Mouse (Mus musculus): ENCODE data around the gene Gm37240. TPM values are rescaled to one million over a fixed set of nuclear protein-coding genes. Genes with fewer than 3 reads are reported as not detected.

Gm37240 gene
- polyA plus RNA-seq, 1 experiment: 0.53 TPM

GRCm38 (mm10) chr3:85431208-85431607, 456.1 kb downstream of the Gm37240 start:
- DNase-seq (ENCODE audit: low read depth): no peak
- no peak for TF ChIP-seq POLR2A (IDR thresholded peaks at IDR 0.05; ENCODE audit: borderline replicate concordance, extremely low read depth, insufficient read depth, insufficient read length, poor library complexity, severe bottlenecking)
- no peak for TF ChIP-seq CTCF (IDR thresholded peaks at IDR 0.05; ENCODE audit: borderline replicate concordance, extremely low read depth, insufficient read depth, insufficient read length)

GRCm38 (mm10) chr3:85423376-85423997, 463.8 kb downstream of the Gm37240 start:
- peak; percentile 28 for DNase-seq (ENCODE audit: low read depth)
- TF ChIP-seq POLR2A (IDR thresholded peaks at IDR 0.05; ENCODE audit: borderline replicate concordance, extremely low read depth, insufficient read depth, insufficient read length, poor library complexity, severe bottlenecking): no peak
- no peak for TF ChIP-seq CTCF (IDR thresholded peaks at IDR 0.05; ENCODE audit: borderline replicate concordance, extremely low read depth, insufficient read depth, insufficient read length)

GRCm38 (mm10) chr3:85421403-85421802, 465.9 kb downstream of the Gm37240 start:
- TF ChIP-seq POLR2A (IDR thresholded peaks at IDR 0.05; ENCODE audit: borderline replicate concordance, extremely low read depth, insufficient read depth, insufficient read length, poor library complexity, severe bottlenecking) (no peak), CTCF (IDR thresholded peaks at IDR 0.05; ENCODE audit: borderline replicate concordance, extremely low read depth, insufficient read depth, insufficient read length) (no peak)
- peak; percentile 40 for DNase-seq (ENCODE audit: low read depth)

- DNase-seq (ENCODE audit: low read depth): no peak
- no peak for TF ChIP-seq POLR2A (IDR thresholded peaks at IDR 0.05; ENCODE audit: borderline replicate concordance, extremely low read depth, insufficient read depth, insufficient read length, poor library complexity, severe bottlenecking)
- TF ChIP-seq CTCF (IDR thresholded peaks at IDR 0.05; ENCODE audit: borderline replicate concordance, extremely low read depth, insufficient read depth, insufficient read length): no peak
These were observed 469.7 kb downstream of the Gm37240 start for GRCm38 (mm10) chr3:85417663-85418062.

- DNase-seq (ENCODE audit: low read depth): no peak
- no peak for TF ChIP-seq CTCF (IDR thresholded peaks at IDR 0.05; ENCODE audit: borderline replicate concordance, extremely low read depth, insufficient read depth, insufficient read length)
These were observed 488.5 kb downstream of the Gm37240 start for GRCm38 (mm10) chr3:85398841-85399240.

GRCm38 (mm10) chr3:85398483-85398835, 488.9 kb downstream of the Gm37240 start:
- DNase-seq (ENCODE audit: low read depth): no peak
- TF ChIP-seq CTCF (IDR thresholded peaks at IDR 0.05; ENCODE audit: borderline replicate concordance, extremely low read depth, insufficient read depth, insufficient read length) (no peak), POLR2A (IDR thresholded peaks at IDR 0.05; ENCODE audit: borderline replicate concordance, extremely low read depth, insufficient read depth, insufficient read length, poor library complexity, severe bottlenecking) (no peak)

GRCm38 (mm10) chr3:85397816-85398482, 489.4 kb downstream of the Gm37240 start:
- DNase-seq (ENCODE audit: low read depth): no peak
- TF ChIP-seq POLR2A (IDR thresholded peaks at IDR 0.05; ENCODE audit: borderline replicate concordance, extremely low read depth, insufficient read depth, insufficient read length, poor library complexity, severe bottlenecking) (no peak), CTCF (IDR thresholded peaks at IDR 0.05; ENCODE audit: borderline replicate concordance, extremely low read depth, insufficient read depth, insufficient read length) (no peak)

- no peak for DNase-seq (ENCODE audit: low read depth)
- no peak for TF ChIP-seq POLR2A (IDR thresholded peaks at IDR 0.05; ENCODE audit: borderline replicate concordance, extremely low read depth, insufficient read depth, insufficient read length, poor library complexity, severe bottlenecking)
- no peak for TF ChIP-seq CTCF (IDR thresholded peaks at IDR 0.05; ENCODE audit: borderline replicate concordance, extremely low read depth, insufficient read depth, insufficient read length)
These were observed 493.9 kb downstream of the Gm37240 start for GRCm38 (mm10) chr3:85393395-85393794.

GRCm38 (mm10) chr3:85391756-85392155, 495.6 kb downstream of the Gm37240 start:
- TF ChIP-seq CTCF (IDR thresholded peaks at IDR 0.05; ENCODE audit: borderline replicate concordance, extremely low read depth, insufficient read depth, insufficient read length) (no peak), POLR2A (IDR thresholded peaks at IDR 0.05; ENCODE audit: borderline replicate concordance, extremely low read depth, insufficient read depth, insufficient read length, poor library complexity, severe bottlenecking) (no peak)
- DNase-seq (ENCODE audit: low read depth): no peak

- no peak for DNase-seq (ENCODE audit: low read depth)
- no peak for TF ChIP-seq POLR2A (IDR thresholded peaks at IDR 0.05; ENCODE audit: borderline replicate concordance, extremely low read depth, insufficient read depth, insufficient read length, poor library complexity, severe bottlenecking)
- TF ChIP-seq CTCF (IDR thresholded peaks at IDR 0.05; ENCODE audit: borderline replicate concordance, extremely low read depth, insufficient read depth, insufficient read length): no peak
These were observed 496.2 kb downstream of the Gm37240 start for GRCm38 (mm10) chr3:85391111-85391510.

GRCm38 (mm10) chr3:85385371-85385770, 501.9 kb downstream of the Gm37240 start:
- TF ChIP-seq POLR2A (IDR thresholded peaks at IDR 0.05; ENCODE audit: borderline replicate concordance, extremely low read depth, insufficient read depth, insufficient read length, poor library complexity, severe bottlenecking) (no peak), CTCF (IDR thresholded peaks at IDR 0.05; ENCODE audit: borderline replicate concordance, extremely low read depth, insufficient read depth, insufficient read length) (no peak)
- no peak for DNase-seq (ENCODE audit: low read depth)

- no peak for TF ChIP-seq CTCF (IDR thresholded peaks at IDR 0.05; ENCODE audit: borderline replicate concordance, extremely low read depth, insufficient read depth, insufficient read length)
- TF ChIP-seq POLR2A (IDR thresholded peaks at IDR 0.05; ENCODE audit: borderline replicate concordance, extremely low read depth, insufficient read depth, insufficient read length, poor library complexity, severe bottlenecking): no peak
These were observed 504.0 kb downstream of the Gm37240 start for GRCm38 (mm10) chr3:85383330-85383729.

More at GRCm38 (mm10) chr3:85383330-85383729, 504.0 kb downstream of the Gm37240 start:
- DNase-seq (ENCODE audit: low read depth): no peak
